Mouse (Mus musculus) right cerebral cortex, postnatal 36 days (tissue): Measurements from ENCODE around the gene Rbms3.

Experiments
- DNase-seq, 2 experiments: peaks; one replicate each; pipeline ENCODE4 v3.0.0; 2022; ENCODE audit warnings: low spot score in 2 of 2, mixed read lengths in 1 of 2

The Rbms3 gene

GRCm38 (mm10) chr9:116847241-116848135 lies 782.2 kb downstream of the Rbms3 start:
- no peak for DNase-seq

GRCm38 (mm10) chr9:116834949-116835348 lies 794.8 kb downstream of the Rbms3 start:
- no peak for DNase-seq

- no peak for DNase-seq
Measured at GRCm38 (mm10) chr9:116833677-116834076, 796.0 kb downstream of the Rbms3 start.

GRCm38 (mm10) chr9:116832822-116833221 lies 796.9 kb downstream of the Rbms3 start:
- DNase-seq, result no peak

GRCm38 (mm10) chr9:116831386-116831785 lies 798.3 kb downstream of the Rbms3 start:
- DNase-seq, result no peak

GRCm38 (mm10) chr9:116829929-116830328 lies 799.8 kb downstream of the Rbms3 start:
- DNase-seq, result no peak

- DNase-seq, result no peak
Measured at GRCm38 (mm10) chr9:116821601-116822000, 808.1 kb downstream of the Rbms3 start.

GRCm38 (mm10) chr9:116817196-116817595 lies 812.5 kb downstream of the Rbms3 start:
- DNase-seq, result no peak

- DNase-seq, result no peak
Measured at GRCm38 (mm10) chr9:116814495-116815094, 815.1 kb downstream of the Rbms3 start.

- DNase-seq, result no peak
Measured at GRCm38 (mm10) chr9:116813396-116813795, 816.3 kb downstream of the Rbms3 start.

- DNase-seq, result no peak
Measured at GRCm38 (mm10) chr9:116809260-116809659, 820.5 kb downstream of the Rbms3 start.

- no peak for DNase-seq
Measured at GRCm38 (mm10) chr9:116808401-116808800, 821.3 kb downstream of the Rbms3 start.

GRCm38 (mm10) chr9:116807166-116808081 lies 822.3 kb downstream of the Rbms3 start:
- DNase-seq, result no peak

- DNase-seq, result peak in 1 of 2 experiments; percentile 14
Measured at GRCm38 (mm10) chr9:116803292-116803731, 826.4 kb downstream of the Rbms3 start.

GRCm38 (mm10) chr9:116802602-116803001 lies 827.1 kb downstream of the Rbms3 start:
- no peak for DNase-seq

GRCm38 (mm10) chr9:116795240-116795955 lies 834.3 kb downstream of the Rbms3 start:
- DNase-seq, result no peak

- no peak for DNase-seq
Measured at GRCm38 (mm10) chr9:116791850-116792249, 837.9 kb downstream of the Rbms3 start.

GRCm38 (mm10) chr9:116786136-116787046 lies 843.3 kb downstream of the Rbms3 start:
- DNase-seq, result no peak

- DNase-seq, result no peak
Measured at GRCm38 (mm10) chr9:116771820-116772219, 857.9 kb downstream of the Rbms3 start.
